Mouse (Mus musculus) embryonic facial prominence, embryonic 10.5 days (tissue): ENCODE results near the gene Gm21961. TPM values are rescaled to one million over a fixed set of nuclear protein-coding genes. Genes with fewer than 3 reads are reported as not detected.
"Not testable (repeated sequence)": the region's sequence is repeated elsewhere in the genome, so short reads cannot be mapped to it uniquely, and the experiment has no call there.

ENCODE experiments used
- DNase-seq: peaks from one replicate; pipeline ENCODE4 v3.0.0-alpha.2; 2017; ENCODE audit warnings: low spot score
- H3K27ac ChIP-seq: fragments of 300-500 bp; sonication (generic); replicated peaks from 2 replicates; pipeline ENCODE4 v1.5.1; 2016; ENCODE audit warnings: mild to moderate bottlenecking
- H3K27me3 ChIP-seq: fragments of 300-500 bp; sonication (generic); replicated peaks from 2 replicates; pipeline ENCODE4 v1.6.1; 2016; ENCODE audit warnings: low read depth, mild to moderate bottlenecking; ENCODE audit not compliant: poor library complexity, severe bottlenecking
- H3K36me3 ChIP-seq: fragments of 300-500 bp; sonication (generic); replicated peaks from 2 replicates; pipeline ENCODE4 v1.6.1; 2016; ENCODE audit warnings: mild to moderate bottlenecking, moderate library complexity
- H3K4me1 ChIP-seq: fragments of 300-500 bp; sonication (generic); 2 replicates; pipeline ENCODE4 v1.6.1; 2016
- H3K4me3 ChIP-seq: fragments of 300-500 bp; sonication (generic); 2 replicates; pipeline ENCODE4 v1.5.1; 2016; ENCODE audit warnings: mild to moderate bottlenecking, moderate library complexity
- H3K9me3 ChIP-seq: fragments of 300-500 bp; sonication (generic); 2 replicates; pipeline ENCODE4 v1.6.1; 2016; ENCODE audit warnings: mild to moderate bottlenecking
- WGBS: fragments of 180-500 bp; shearing (Covaris S2); methylation state at CpG from one replicate; pipeline ENCODE4 v1.1.7; 2016; 5-methylcytosine and 5-hydroxymethylcytosine counted together
- polyA plus RNA-seq: library from polyadenylated mRNA; unstranded; fragments of >200 nt; fragmentation: Nextera tagmentation; extraction: Ambion mirVana; gene quantifications from 2 replicates; pipeline ENCODE4 v1.2.1, GENCODE M21; 2016

The Gm21961 gene
- polyA plus RNA-seq: not detected in 2 replicates

- Histone ChIP-seq H3K36me3 (no peaks in the 10 kb centered on the region), H3K27ac (no peak within 1 kb of the TSS), H3K27me3 (no peaks in the 10 kb centered on the region), H3K4me1 (no peaks in the 10 kb centered on the region), H3K9me3 (no peaks in the 10 kb centered on the region), H3K4me3 (no peak within 1 kb of the TSS)
- no peak for DNase-seq
- WGBS: 93% methylated on average over 5 of the region's 5 CpGs
Observed at GRCm38 (mm10) chr15:65014804-65015203, at the start of gene Gm21961. Gene Gm21961, minus strand, starts transcription at chr15:65014904.

GRCm38 (mm10) chr15:65041999-65042398 is 27.3 kb upstream of the Gm21961 start:
- DNase-seq: no peak
- WGBS: 64% methylated on average over 4 of the region's 4 CpGs

GRCm38 (mm10) chr15:65039216-65039615 is 24.5 kb upstream of the Gm21961 start:
- not testable (repeated sequence) for H3K27me3 ChIP-seq, DNase-seq, H3K4me1 ChIP-seq, H3K27ac ChIP-seq, H3K36me3 ChIP-seq, H3K4me3 ChIP-seq, H3K9me3 ChIP-seq

More at GRCm38 (mm10) chr15:65041999-65042398, 27.3 kb upstream of the Gm21961 start:
- Histone ChIP-seq H3K4me3 (no peak overlapping the region), H3K4me1 (no peaks in the 10 kb centered on the region), H3K9me3 (no peaks in the 10 kb centered on the region), H3K27me3 (no peaks in the 10 kb centered on the region), H3K36me3 (no peaks in the 10 kb centered on the region), H3K27ac (no peak overlapping the region)

GRCm38 (mm10) chr15:65017971-65018370 is 3.3 kb upstream of the Gm21961 start:
- H3K4me1 ChIP-seq: no peaks in the 10 kb centered on the region
- H3K9me3 ChIP-seq: no peaks in the 10 kb centered on the region
- DNase-seq: no peak
- no peaks in the 10 kb centered on the region for H3K36me3 ChIP-seq
- H3K27ac ChIP-seq: no peak overlapping the region
- H3K4me3 ChIP-seq: no peak overlapping the region
- 79% methylated on average over 1 of the region's 1 CpGs for WGBS
- H3K27me3 ChIP-seq: no peaks in the 10 kb centered on the region

GRCm38 (mm10) chr15:65006177-65006576 is 8.5 kb downstream of the Gm21961 start:
- H3K27ac ChIP-seq: no peak overlapping the region
- H3K4me3 ChIP-seq: no peak overlapping the region
- no peaks in the 10 kb centered on the region for H3K9me3 ChIP-seq
- no peaks in the 10 kb centered on the region for H3K36me3 ChIP-seq
- no peak for DNase-seq
- H3K4me1 ChIP-seq: no peaks in the 10 kb centered on the region
- no peaks in the 10 kb centered on the region for H3K27me3 ChIP-seq

GRCm38 (mm10) chr15:64994498-64994897 is 20.2 kb downstream of the Gm21961 start:
- Histone ChIP-seq H3K4me1 (no peaks in the 10 kb centered on the region), H3K4me3 (no peak overlapping the region), H3K27me3 (no peaks in the 10 kb centered on the region), H3K27ac (no peak overlapping the region), H3K36me3 (no peaks in the 10 kb centered on the region), H3K9me3 (no peaks in the 10 kb centered on the region)
- no peak for DNase-seq
- WGBS: 87% methylated on average over 4 of the region's 4 CpGs

- H3K9me3 ChIP-seq: no peaks in the 10 kb centered on the region
- no peak overlapping the region for H3K4me3 ChIP-seq
- DNase-seq: no peak
- H3K4me1 ChIP-seq: no peaks in the 10 kb centered on the region
- no peak overlapping the region for H3K27ac ChIP-seq
- H3K27me3 ChIP-seq: no peaks in the 10 kb centered on the region
- no peaks in the 10 kb centered on the region for H3K36me3 ChIP-seq
- WGBS: 79% methylated on average over 2 of the region's 2 CpGs
Observed at GRCm38 (mm10) chr15:64979976-64980375, 34.7 kb downstream of the Gm21961 start.

GRCm38 (mm10) chr15:64976044-64976805 is 38.5 kb downstream of the Gm21961 start:
- H3K4me3 ChIP-seq: no peak overlapping the region
- H3K27me3 ChIP-seq: no peaks in the 10 kb centered on the region
- H3K36me3 ChIP-seq: no peaks in the 10 kb centered on the region
- no peaks in the 10 kb centered on the region for H3K9me3 ChIP-seq
- DNase-seq: no peak
- no peak overlapping the region for H3K27ac ChIP-seq
- H3K4me1 ChIP-seq: no peaks in the 10 kb centered on the region
- WGBS: 91% methylated on average over 7 of the region's 7 CpGs

Other genes with a start within 250 kb of the Gm21961 start
- gene Gm21798, start 197.2 kb downstream of the Gm21961 start, polyA plus RNA-seq: not detected in 2 replicates